ENCODE assay signal across 28 mouse cellular contexts in the genomic region with DNA sequence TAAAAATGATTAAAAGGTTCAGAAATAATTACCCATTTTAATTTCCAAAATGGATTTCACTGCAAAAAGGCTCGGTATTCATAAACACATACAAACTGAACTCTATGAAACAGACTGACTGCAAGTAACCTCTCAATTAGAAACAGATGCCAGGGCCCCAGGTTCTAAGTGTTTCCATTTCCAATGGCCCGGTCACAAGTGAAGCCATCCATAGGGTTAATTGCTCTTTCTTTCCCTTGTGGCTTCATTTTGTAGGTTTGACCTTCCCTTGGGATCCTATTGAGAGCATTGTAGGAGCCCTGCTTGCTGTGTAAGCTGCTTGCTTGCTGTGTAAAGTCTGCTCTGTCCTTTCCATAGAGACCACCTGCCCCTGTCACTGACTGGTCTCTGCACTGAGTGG.
A peak's percentile ranks its signal among the peaks of the same experiment; 100 is the strongest.
DNase-seq lines count a peak whose midpoint lies in the region; ATAC-seq lines count a peak whose summit lies in the region.
"Had no signal": no experiment of that assay in that cellular context is flagged by ENCODE, and none has a peak within 500 bp of the region (broad histone marks: within the 10 kb centered on the region; RNA-seq: fewer than 3 reads in every experiment).

No protein-coding gene starts in this region.

- DNase-seq in hindbrain, embryonic 10.5 days (ENCODE audit: low spot score), result peak; percentile 15
- no peak for DNase-seq in hindbrain, embryonic 11.5 days (ENCODE audit: low spot score)
- peak; percentile 79 for DNase-seq in embryonic facial prominence, embryonic 11.5 days (ENCODE audit: low spot score)
- peak; percentile 63 for DNase-seq in limb, embryonic 11.5 days (ENCODE audit: low spot score)
- no peak for DNase-seq in spleen, postnatal 10 days (ENCODE audit: low spot score in 2 of 2)
- DNase-seq in layer of hippocampus, postnatal 25 days (ENCODE audit: extremely low spot score in 1 of 2, low spot score in 1 of 2), result no peak
- DNase-seq: adrenal gland, postnatal 36 days; cerebellum, adult 18-20 months; cerebellum, postnatal 10 days; forebrain, postnatal 0 days; gastrocnemius, postnatal 10 days; heart, postnatal 14 days; kidney, adult 11 months; kidney, postnatal 14 days; liver, postnatal 0 days; lung, postnatal 36 days; thymus, postnatal 25 days had no signal

- H3K9ac ChIP-seq in hindbrain, embryonic 11.5 days (ENCODE audit: low read depth, low read length), result no peak overlapping the region
- H3K9ac ChIP-seq in embryonic facial prominence, embryonic 11.5 days (replicated peaks; ENCODE audit: low read length), result no peak overlapping the region
- no peak overlapping the region for H3K9ac ChIP-seq in limb, embryonic 11.5 days (ENCODE audit: low read length)
- H3K9ac ChIP-seq in heart, embryonic 11.5 days (ENCODE audit: low read depth, low read length), result no peak overlapping the region
- H3K9ac ChIP-seq in intestine, embryonic 15.5 days, result no peak overlapping the region
- H3K9ac ChIP-seq: forebrain, postnatal 0 days; hindbrain, embryonic 12.5 days; liver, embryonic 12.5 days; liver, postnatal 0 days; midbrain, embryonic 13.5 days; neural tube, embryonic 13.5 days; stomach, embryonic 15.5 days had no signal

- no peak for ATAC-seq in hindbrain, embryonic 11.5 days (ENCODE audit: low FRiP score)
- no peak for ATAC-seq in embryonic facial prominence, embryonic 11.5 days (replicated peaks; ENCODE audit: insufficient number of reproducible peaks, low FRiP score, low TSS enrichment, low read depth)
- ATAC-seq in limb, embryonic 11.5 days (ENCODE audit: insufficient number of reproducible peaks, low FRiP score, low TSS enrichment, low read depth), result peak; percentile 74; the same call in 1 of the 2 replicates
- ATAC-seq in heart, embryonic 11.5 days (replicated peaks; ENCODE audit: insufficient number of reproducible peaks, low FRiP score, low TSS enrichment), result no peak
- no peak for ATAC-seq in intestine, embryonic 15.5 days
- ATAC-seq: CD4-positive, CD25-positive, alpha-beta regulatory T cell, adult 4 months; forebrain, postnatal 0 days; hindbrain, postnatal 0 days; liver, embryonic 12.5 days; liver, postnatal 0 days; midbrain, embryonic 13.5 days had no signal

- peaks cover 23% of the 10 kb centered on the region for H3K4me1 ChIP-seq in hindbrain, embryonic 10.5 days (replicated peaks)
- H3K4me1 ChIP-seq in hindbrain, embryonic 11.5 days (replicated peaks; ENCODE audit: control insufficient read depth, insufficient read depth, low read length), result no peaks in the 10 kb centered on the region
- no peaks in the 10 kb centered on the region; the same call in 1 of the 2 replicates for H3K4me1 ChIP-seq in embryonic facial prominence, embryonic 11.5 days (ENCODE audit: control insufficient read depth, insufficient read depth, low read length)
- peaks cover 5% of the 10 kb centered on the region; the same call in 1 of the 2 replicates for H3K4me1 ChIP-seq in limb, embryonic 11.5 days (ENCODE audit: control insufficient read depth, insufficient read depth, low read length)
- no peaks in the 10 kb centered on the region for H3K4me1 ChIP-seq in heart, embryonic 11.5 days (ENCODE audit: control insufficient read depth, insufficient read depth, low read length)
- H3K4me1 ChIP-seq in intestine, embryonic 15.5 days (replicated peaks), result no peaks in the 10 kb centered on the region
- H3K4me1 ChIP-seq: megakaryocyte, embryonic 14.5 days; neural tube, embryonic 13.5 days; stomach, embryonic 15.5 days had no signal

- WGBS in hindbrain, embryonic 10.5 days, result 54% methylated on average over 2 of the region's 2 CpGs
- 63% methylated on average over 2 of the region's 2 CpGs for WGBS in hindbrain, embryonic 11.5 days
- WGBS in embryonic facial prominence, embryonic 11.5 days, result 29% methylated on average over 2 of the region's 2 CpGs
- 11% methylated on average over 2 of the region's 2 CpGs for WGBS in limb, embryonic 11.5 days
- 74% methylated on average over 2 of the region's 2 CpGs for WGBS in heart, embryonic 11.5 days (ENCODE audit: insufficient replicate concordance)
- 84% methylated on average over 2 of the region's 2 CpGs for WGBS in intestine, embryonic 15.5 days

- no peaks in the 10 kb centered on the region for H3K36me3 ChIP-seq in hindbrain, embryonic 10.5 days
- no peaks in the 10 kb centered on the region for H3K36me3 ChIP-seq in hindbrain, embryonic 11.5 days (ENCODE audit: control insufficient read depth, insufficient read depth, low read length)
- no peaks in the 10 kb centered on the region for H3K36me3 ChIP-seq in embryonic facial prominence, embryonic 11.5 days (replicated peaks; ENCODE audit: control insufficient read depth, insufficient read depth, low read depth, low read length)
- no peaks in the 10 kb centered on the region for H3K36me3 ChIP-seq in limb, embryonic 11.5 days (ENCODE audit: control insufficient read depth, insufficient read depth, low read length)
- H3K36me3 ChIP-seq in heart, embryonic 11.5 days (ENCODE audit: control insufficient read depth, insufficient read depth, low read length), result no peaks in the 10 kb centered on the region
- H3K36me3 ChIP-seq in intestine, embryonic 15.5 days, result no peaks in the 10 kb centered on the region
- H3K36me3 ChIP-seq: hindbrain, embryonic 12.5 days; liver, embryonic 12.5 days; midbrain, embryonic 13.5 days; neural tube, embryonic 13.5 days; stomach, embryonic 15.5 days had no signal

- H3K9me3 ChIP-seq in hindbrain, embryonic 10.5 days, result no peaks in the 10 kb centered on the region
- no peaks in the 10 kb centered on the region for H3K9me3 ChIP-seq in hindbrain, embryonic 11.5 days (ENCODE audit: control insufficient read depth, low read length)
- H3K9me3 ChIP-seq in embryonic facial prominence, embryonic 11.5 days (replicated peaks; ENCODE audit: control insufficient read depth, low read length), result no peaks in the 10 kb centered on the region
- H3K9me3 ChIP-seq in limb, embryonic 11.5 days (ENCODE audit: control insufficient read depth, low read length), result no peaks in the 10 kb centered on the region
- no peaks in the 10 kb centered on the region for H3K9me3 ChIP-seq in heart, embryonic 11.5 days (replicated peaks; ENCODE audit: control insufficient read depth, low read length)
- no peaks in the 10 kb centered on the region for H3K9me3 ChIP-seq in intestine, embryonic 15.5 days
- H3K9me3 ChIP-seq: hindbrain, embryonic 12.5 days; liver, embryonic 12.5 days; megakaryocyte, embryonic 14.5 days; midbrain, embryonic 13.5 days; neural tube, embryonic 13.5 days; stomach, embryonic 15.5 days had no signal

- 0 out of 2 replicates have a peak overlapping the region, but pooled peaks have one; percentile 23 for H3K27ac ChIP-seq in hindbrain, embryonic 10.5 days
- no peak overlapping the region for H3K27ac ChIP-seq in hindbrain, embryonic 11.5 days (ENCODE audit: low read depth, low read length)
- H3K27ac ChIP-seq in embryonic facial prominence, embryonic 11.5 days (replicated peaks; ENCODE audit: low read depth, low read length), result 0 out of 2 replicates have a peak overlapping the region, but pooled peaks have one; percentile 41
- no peak overlapping the region for H3K27ac ChIP-seq in limb, embryonic 11.5 days (replicated peaks; ENCODE audit: low read depth, low read length)
- H3K27ac ChIP-seq in heart, embryonic 11.5 days (ENCODE audit: low read depth, low read length), result no peak overlapping the region
- H3K27ac ChIP-seq in intestine, embryonic 15.5 days, result no peak overlapping the region
- H3K27ac ChIP-seq: hindbrain, embryonic 12.5 days; hindbrain, postnatal 0 days; left cerebral cortex, adult 2 months; liver, embryonic 12.5 days; midbrain, embryonic 13.5 days; neural tube, embryonic 13.5 days; stomach, embryonic 15.5 days had no signal

- H3K4me3 ChIP-seq in hindbrain, embryonic 10.5 days, result no peak overlapping the region
- no peak overlapping the region for H3K4me3 ChIP-seq in hindbrain, embryonic 11.5 days (ENCODE audit: low read depth, low read length)
- no peak overlapping the region for H3K4me3 ChIP-seq in embryonic facial prominence, embryonic 11.5 days (ENCODE audit: low read depth, low read length)
- no peak overlapping the region for H3K4me3 ChIP-seq in limb, embryonic 11.5 days (ENCODE audit: low read depth, low read length)
- no peak overlapping the region for H3K4me3 ChIP-seq in heart, embryonic 11.5 days (ENCODE audit: low read depth, low read length)
- H3K4me3 ChIP-seq in intestine, embryonic 15.5 days (replicated peaks), result no peak overlapping the region
- H3K4me3 ChIP-seq: hindbrain, embryonic 12.5 days; left cerebral cortex, adult 2 months; liver, embryonic 12.5 days; megakaryocyte, embryonic 14.5 days; midbrain, embryonic 13.5 days; neural tube, embryonic 13.5 days; stomach, embryonic 15.5 days had no signal

- no peaks in the 10 kb centered on the region for H3K27me3 ChIP-seq in hindbrain, embryonic 10.5 days (ENCODE audit: insufficient read depth, poor library complexity, severe bottlenecking)
- no peaks in the 10 kb centered on the region for H3K27me3 ChIP-seq in hindbrain, embryonic 11.5 days (ENCODE audit: control insufficient read depth, insufficient read depth, low read length)
- H3K27me3 ChIP-seq in embryonic facial prominence, embryonic 11.5 days (ENCODE audit: control insufficient read depth, insufficient read depth, low read length), result no peaks in the 10 kb centered on the region
- no peaks in the 10 kb centered on the region for H3K27me3 ChIP-seq in limb, embryonic 11.5 days (ENCODE audit: control insufficient read depth, insufficient read depth, low read length)
- H3K27me3 ChIP-seq in heart, embryonic 11.5 days (ENCODE audit: control insufficient read depth, insufficient read depth, low read length), result no peaks in the 10 kb centered on the region
- no peaks in the 10 kb centered on the region for H3K27me3 ChIP-seq in intestine, embryonic 15.5 days (replicated peaks)
- H3K27me3 ChIP-seq: hindbrain, embryonic 12.5 days; liver, embryonic 12.5 days; megakaryocyte, embryonic 14.5 days; midbrain, embryonic 13.5 days; neural tube, embryonic 13.5 days; stomach, embryonic 15.5 days had no signal

- H3K4me2 ChIP-seq in hindbrain, embryonic 11.5 days (replicated peaks; ENCODE audit: low read depth, low read length), result no peak overlapping the region
- H3K4me2 ChIP-seq in embryonic facial prominence, embryonic 11.5 days (ENCODE audit: low read depth, low read length), result no peak overlapping the region
- no peak overlapping the region for H3K4me2 ChIP-seq in limb, embryonic 11.5 days (ENCODE audit: low read depth, severe bottlenecking)
- no peak overlapping the region for H3K4me2 ChIP-seq in heart, embryonic 11.5 days
- no peak overlapping the region for H3K4me2 ChIP-seq in intestine, embryonic 15.5 days (replicated peaks)
- H3K4me2 ChIP-seq: hindbrain, embryonic 12.5 days; liver, embryonic 12.5 days; midbrain, embryonic 13.5 days; neural tube, embryonic 13.5 days; stomach, embryonic 15.5 days had no signal

Comparison
In these comparisons a context has a peak if more than half of its experiments do, and no peak if none do; other contexts are left out.
1. DNase-seq: peak in hindbrain, embryonic 10.5 days (single experiment), embryonic facial prominence, embryonic 11.5 days (single experiment) and limb, embryonic 11.5 days (single experiment); none in hindbrain, embryonic 11.5 days (single experiment), spleen, postnatal 10 days (0 of 2) and layer of hippocampus, postnatal 25 days (0 of 2).
2. H3K27ac ChIP-seq: peak in hindbrain, embryonic 10.5 days (single experiment) and embryonic facial prominence, embryonic 11.5 days (single experiment); none in hindbrain, embryonic 11.5 days (single experiment), limb, embryonic 11.5 days (single experiment), heart, embryonic 11.5 days (single experiment) and intestine, embryonic 15.5 days (single experiment).